Mouse (Mus musculus) cerebellum, postnatal 14 days (tissue): Measurements from ENCODE around the gene Bax.

Experiments
- DNase-seq, 2 experiments: peaks; one replicate each; pipeline ENCODE4 v3.0.0; 2021; ENCODE audit warnings: mixed read lengths in 2 of 2

The Bax gene

DNA sequence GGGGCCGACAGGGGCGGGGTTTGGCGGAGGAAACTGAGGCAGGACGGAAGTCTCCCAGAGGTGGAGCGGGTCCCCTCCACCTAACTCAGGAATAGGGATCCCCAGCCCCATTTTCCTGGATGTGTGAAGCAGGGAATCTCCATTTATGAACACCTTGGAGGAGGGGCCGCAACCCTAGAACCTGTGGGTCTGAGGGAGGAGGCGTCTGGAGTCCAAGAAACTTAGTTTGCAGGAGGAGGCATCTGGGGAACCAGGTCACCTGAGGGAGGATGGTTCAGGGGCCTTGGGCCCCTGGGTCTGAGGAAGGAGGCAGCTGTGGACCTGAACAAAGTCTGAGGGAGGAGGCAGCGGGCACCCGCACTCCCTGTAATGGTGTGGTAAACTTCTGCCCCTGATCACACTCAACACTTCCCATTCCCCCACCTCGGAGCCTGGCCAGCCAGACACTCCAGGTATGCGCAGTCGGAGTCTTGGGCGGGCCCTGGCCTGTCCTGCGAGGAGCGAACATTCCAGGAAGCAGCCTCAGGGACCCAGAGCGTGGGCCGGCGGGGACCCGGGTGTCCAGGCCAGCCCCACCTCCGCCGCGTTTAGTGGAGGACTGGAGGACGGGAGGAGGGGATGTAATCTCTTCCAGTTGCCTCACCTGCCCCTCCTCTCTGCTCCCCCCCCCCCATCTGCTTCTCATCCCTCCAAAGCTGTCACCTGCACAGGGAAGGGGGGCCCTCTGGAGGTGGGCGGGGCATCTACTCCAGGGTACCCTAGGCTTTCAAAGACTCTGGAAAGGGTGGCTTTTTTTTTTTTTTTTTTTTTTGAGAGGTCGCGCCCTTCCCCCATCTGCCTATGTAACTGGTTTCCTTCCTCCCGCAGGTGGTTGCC, 52.6 kb downstream of the Bax start:
- no peak for DNase-seq

DNA sequence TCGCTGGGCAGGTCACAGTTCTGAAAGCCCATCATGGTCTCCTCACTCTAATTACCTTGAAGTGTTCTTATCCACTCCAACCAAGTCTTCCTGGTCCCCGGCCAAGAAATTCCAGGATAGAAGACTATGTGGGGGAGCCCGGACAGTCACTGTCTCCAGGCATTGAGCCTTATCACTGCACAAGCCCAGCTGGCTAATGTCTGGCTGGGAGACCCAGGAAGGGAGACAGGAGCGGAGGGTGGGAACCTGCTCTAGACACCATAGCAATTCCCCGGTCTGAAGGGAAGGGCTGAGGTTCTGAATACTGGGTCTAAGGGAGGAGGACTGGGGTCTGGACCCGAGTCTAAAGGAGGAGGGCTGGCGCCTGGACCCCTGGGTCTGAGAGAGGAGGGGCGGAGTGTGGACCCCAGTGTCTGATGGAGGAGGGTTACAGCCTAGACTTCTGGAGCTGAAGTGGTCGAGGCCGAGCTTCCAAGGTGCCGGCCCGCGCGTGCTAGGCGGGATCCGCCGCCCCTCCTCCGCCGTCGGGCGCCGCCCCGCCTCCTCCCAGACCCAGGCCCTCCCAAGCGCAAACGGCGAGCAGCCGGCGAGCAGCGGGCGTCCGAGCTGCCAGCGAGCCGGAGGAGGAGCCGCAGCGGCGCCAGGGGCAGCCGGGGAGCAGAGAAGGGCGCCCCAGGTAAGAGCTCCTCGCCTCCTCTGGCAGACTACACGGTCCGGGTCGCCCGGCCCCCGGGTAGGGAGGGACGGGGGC, 53.4 kb downstream of the Bax start, which contains the start of gene Ntf5:
Gene Ntf5, plus strand, starts transcription at position 583 of the 751 bp plus-strand sequence.
- DNase-seq = no peak

DNA sequence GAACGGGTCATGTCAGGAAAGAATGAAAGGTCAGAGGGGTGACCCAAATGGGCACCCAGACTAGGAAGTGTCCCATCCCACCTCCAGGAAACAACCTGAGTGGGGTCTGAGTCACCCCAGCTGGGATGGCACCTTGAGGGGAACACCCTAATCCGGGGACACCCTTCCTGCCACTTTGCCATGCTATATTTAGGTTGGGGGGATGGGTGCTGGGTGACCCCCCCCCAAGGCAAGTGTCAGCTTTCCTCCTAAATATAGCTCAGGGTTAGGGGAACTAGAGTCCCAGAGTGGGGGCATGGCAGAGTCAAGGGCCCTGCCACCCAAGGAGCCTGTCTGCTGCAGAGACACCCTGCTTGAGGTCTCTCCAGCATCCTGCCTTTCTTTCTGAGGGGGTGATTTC, 54.3 kb downstream of the Bax start:
- DNase-seq = no peak
